Mouse (Mus musculus): ENCODE data around the gene Olfr1163. TPM values are rescaled to one million over a fixed set of nuclear protein-coding genes. Genes with fewer than 3 reads are reported as not detected.

Olfr1163 gene
- polyA plus RNA-seq (2012; rRNA removed) = not detected in 2 replicates

DNA sequence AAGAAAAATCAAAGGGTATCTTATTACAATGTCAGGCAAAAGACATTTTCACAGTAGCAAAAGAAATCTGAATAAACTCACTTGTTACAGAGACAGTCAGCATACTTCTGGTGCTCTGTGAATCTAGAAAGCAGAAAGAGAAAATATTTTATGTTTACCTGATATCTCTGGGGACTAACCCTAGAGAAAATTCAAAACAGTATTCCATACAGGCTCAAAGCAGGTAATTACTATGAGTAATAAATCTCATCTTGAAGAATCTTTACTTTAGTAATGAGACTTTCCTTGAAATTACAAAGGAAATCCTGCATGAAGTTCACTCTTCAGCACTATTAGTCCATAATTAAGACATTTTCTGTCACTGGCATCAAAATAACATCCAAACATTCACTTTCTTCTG, at the start of gene Olfr1163:
Olfr1163 (minus strand) TSS at position 101 of the 400 bp plus-strand sequence.

DNA sequence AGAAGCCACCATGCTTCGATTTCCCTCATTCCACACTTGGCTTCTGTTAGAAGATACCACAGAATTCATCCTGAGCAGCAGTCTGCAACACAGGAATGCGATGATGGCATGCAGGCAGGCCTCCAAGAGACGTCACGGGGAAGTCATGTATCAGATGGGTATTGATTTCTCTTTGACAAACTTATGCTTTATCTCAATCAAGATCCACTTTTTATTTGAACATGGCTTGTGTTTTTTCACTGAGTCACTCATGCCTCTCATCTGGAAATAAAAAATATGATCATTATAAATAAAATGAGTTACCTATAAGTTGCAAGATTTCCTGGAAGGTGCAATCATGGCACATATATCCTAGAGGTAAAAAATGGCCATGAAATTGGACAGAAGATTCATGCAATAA, 22.2 kb upstream of the Olfr1163 start, which contains the start of gene Olfr1164:
Olfr1164 (minus strand) TSS at position 101 of the 400 bp plus-strand sequence.

DNA sequence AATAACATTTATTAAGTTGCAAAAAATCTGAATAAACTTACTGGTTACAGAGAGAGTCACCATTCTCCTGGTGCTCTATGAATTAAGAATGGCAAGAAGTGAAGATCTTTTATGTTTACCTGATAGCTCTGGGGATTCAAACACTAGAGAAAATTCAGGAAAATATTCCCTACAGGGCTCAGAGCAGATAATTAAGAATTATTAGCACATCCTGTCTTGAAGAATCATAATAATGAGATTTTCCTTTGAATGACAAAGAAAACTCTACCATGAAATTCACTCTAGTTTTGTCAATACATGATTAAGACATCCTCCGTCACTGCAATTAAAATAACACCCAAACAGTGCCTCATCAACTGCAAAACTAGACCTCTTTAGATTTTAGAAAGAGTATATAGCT, 20.6 kb downstream of the Olfr1163 start, which contains the start of gene Olfr1162:
Olfr1162 (minus strand) TSS at position 101 of the 400 bp plus-strand sequence.

DNA sequence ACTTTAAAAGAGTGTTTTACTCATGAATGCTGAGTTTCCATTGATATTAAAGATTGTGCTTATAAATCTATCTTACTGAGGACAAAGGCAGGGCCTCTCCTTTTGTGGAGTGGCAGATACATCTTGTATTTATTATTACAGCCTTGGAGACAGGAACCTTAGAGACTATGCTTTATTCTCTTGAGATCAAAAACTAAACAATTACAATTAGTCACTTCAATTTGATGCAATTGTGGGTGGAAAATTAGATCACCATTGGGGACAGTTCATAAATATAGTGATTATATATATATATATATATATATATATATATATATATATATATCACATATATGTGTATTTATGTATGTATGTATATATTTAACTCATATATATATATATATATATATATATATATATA, 34.0 kb downstream of the Olfr1163 start, which contains the start of gene Olfr73:
Olfr73 (minus strand) TSS at position 101 of the 400 bp plus-strand sequence.

DNA sequence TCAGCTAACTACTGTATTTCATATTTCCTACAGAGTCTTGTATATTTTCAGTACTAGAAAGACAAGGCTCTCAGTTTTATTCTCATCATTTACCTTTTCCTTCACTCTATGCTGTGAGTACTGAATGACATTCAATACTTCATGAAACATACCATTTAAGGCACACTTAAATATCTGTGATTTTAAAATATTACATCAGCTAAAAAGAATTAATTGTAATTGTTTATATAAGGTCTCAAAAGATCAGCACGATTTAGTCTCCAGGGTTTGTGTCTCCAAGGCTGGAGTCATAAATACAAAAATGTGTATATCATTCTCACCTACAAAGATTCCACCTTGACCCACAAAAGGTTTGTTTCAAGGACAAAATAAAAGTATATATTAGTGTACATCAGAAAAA, 49.2 kb downstream of the Olfr1163 start, which contains the start of gene Olfr1161:
Olfr1161 (plus strand) TSS at position 301 of the 400 bp plus-strand sequence.

Other genes starting within 250 kb of the Olfr1163 start
- gene Olfr1148, start 241.3 kb downstream of the Olfr1163 start, polyA plus RNA-seq (2012; rRNA removed) = not detected in 2 replicates
- gene Olfr1150-ps1, start 227.8 kb downstream of the Olfr1163 start, polyA plus RNA-seq (2012; rRNA removed) = not detected in 2 replicates
- not detected in 2 replicates for gene Olfr1151, start 216.0 kb downstream of the Olfr1163 start, polyA plus RNA-seq (2012; rRNA removed)
- gene Olfr1152, start 205.3 kb downstream of the Olfr1163 start, polyA plus RNA-seq (2012; rRNA removed) = not detected in 2 replicates
- not detected in 2 replicates for gene Olfr1153, start 176.9 kb downstream of the Olfr1163 start, polyA plus RNA-seq (2012; rRNA removed)
- gene Olfr1154, start 166.7 kb downstream of the Olfr1163 start, polyA plus RNA-seq (2012; rRNA removed) = not detected in 2 replicates
- gene Olfr1155, start 126.7 kb downstream of the Olfr1163 start, polyA plus RNA-seq (2012; rRNA removed) = not detected in 2 replicates
- not detected in 2 replicates for gene Olfr1156, start 118.7 kb downstream of the Olfr1163 start, polyA plus RNA-seq (2012; rRNA removed)
- gene Olfr1157, start 103.5 kb downstream of the Olfr1163 start, polyA plus RNA-seq (2012; rRNA removed) = not detected in 2 replicates
- not detected in 2 replicates for gene Olfr74, start 97.2 kb downstream of the Olfr1163 start, polyA plus RNA-seq (2012; rRNA removed)
- not detected in 2 replicates for gene Olfr1158, start 81.7 kb downstream of the Olfr1163 start, polyA plus RNA-seq (2012; rRNA removed)
- gene Olfr1160, start 63.6 kb downstream of the Olfr1163 start, polyA plus RNA-seq (2012; rRNA removed) = not detected in 2 replicates
- gene Olfr1161, start 49.1 kb downstream of the Olfr1163 start, polyA plus RNA-seq (2012; rRNA removed) = not detected in 2 replicates
- gene Olfr73, start 34.1 kb downstream of the Olfr1163 start, polyA plus RNA-seq (2012; rRNA removed) = not detected in 2 replicates
- gene Olfr1162, start 20.7 kb downstream of the Olfr1163 start, polyA plus RNA-seq (2012; rRNA removed) = not detected in 2 replicates
- not detected in 2 replicates for gene Olfr1164, start 22.1 kb upstream of the Olfr1163 start, polyA plus RNA-seq (2012; rRNA removed)
- gene Olfr1166, start 56.4 kb upstream of the Olfr1163 start, polyA plus RNA-seq (2012; rRNA removed) = not detected in 2 replicates
- not detected in 2 replicates for gene Olfr1167, start 83.4 kb upstream of the Olfr1163 start, polyA plus RNA-seq (2012; rRNA removed)
- not detected in 2 replicates for gene Olfr1168, start 110.0 kb upstream of the Olfr1163 start, polyA plus RNA-seq (2012; rRNA removed)
- not detected in 2 replicates for gene Olfr1170, start 156.5 kb upstream of the Olfr1163 start, polyA plus RNA-seq (2012; rRNA removed)
- gene Olfr1173, start 208.0 kb upstream of the Olfr1163 start, polyA plus RNA-seq (2012; rRNA removed) = not detected in 2 replicates
- gene Olfr1174-ps, start 243.3 kb upstream of the Olfr1163 start, polyA plus RNA-seq (2012; rRNA removed) = not detected in 2 replicates

Data from central nervous system, embryonic 11.5 days (tissue).